Mouse (Mus musculus) neural tube, embryonic 10.5 days (tissue): ENCODE measurements around the gene Arhgef3.
A peak's percentile ranks its signal among the peaks of the same experiment; 100 is the strongest.

ENCODE experiments used
- DNase-seq: peaks from one replicate; pipeline ENCODE4 v3.0.0-alpha.2; 2017; ENCODE audit warnings: low spot score; ENCODE audit errors: extremely low spot score

Arhgef3 gene

DNA sequence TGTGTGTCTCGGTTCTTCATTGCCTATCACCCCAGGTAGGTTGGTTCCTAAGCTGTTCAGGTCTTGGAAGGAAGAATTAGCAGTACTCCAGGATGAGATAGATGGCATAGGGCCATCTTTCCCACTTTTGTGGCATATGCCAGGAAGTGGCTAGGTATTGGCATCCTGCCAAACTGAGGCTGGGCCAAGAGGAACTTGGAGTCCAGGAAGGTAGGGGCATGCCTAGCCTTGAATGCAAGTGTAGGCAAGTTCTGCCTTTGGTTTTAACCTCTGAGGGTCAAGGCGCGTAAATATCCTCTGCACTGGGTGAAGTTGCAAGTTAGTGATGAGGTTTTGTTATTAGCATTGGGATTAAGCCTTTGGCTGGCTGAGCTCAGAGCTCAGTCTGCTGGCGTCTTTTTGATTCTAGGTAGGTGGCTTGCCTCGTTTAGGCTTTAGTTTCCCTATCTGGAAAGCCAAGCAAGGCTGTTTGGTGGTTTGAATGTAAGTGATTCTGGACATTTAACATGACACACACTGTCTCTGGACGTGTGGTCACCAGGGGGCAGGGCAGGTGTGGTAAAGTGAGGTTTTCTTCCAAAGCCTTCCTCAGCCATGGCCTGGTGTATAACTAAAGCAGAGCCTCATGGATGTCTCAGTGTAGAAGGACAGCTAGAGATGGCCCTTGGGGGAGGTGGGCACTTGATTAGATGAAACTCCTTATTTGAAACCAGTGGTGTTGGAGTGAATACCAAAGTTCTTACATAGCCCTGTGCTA, 5.8 kb upstream of the Arhgef3 start:
- no peak for DNase-seq

DNA sequence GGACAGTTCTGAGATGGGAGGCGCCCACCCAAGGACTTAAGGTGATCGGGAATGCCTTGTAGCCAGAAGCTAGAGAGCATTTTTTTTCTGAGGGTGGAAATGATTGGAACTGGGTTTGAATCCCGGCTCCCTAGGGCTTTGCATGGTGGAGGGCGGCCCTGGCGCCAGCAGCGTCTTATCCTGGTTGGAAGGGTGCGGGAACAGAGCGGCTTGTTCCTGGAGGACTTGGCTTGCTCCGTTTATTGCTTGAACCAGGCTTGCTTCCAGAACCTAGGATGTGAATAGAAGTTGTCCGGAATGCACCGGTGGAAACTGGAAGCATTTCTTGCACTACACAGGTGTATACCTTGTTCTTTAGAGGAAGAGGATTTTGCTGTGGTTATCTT, 569 bp downstream of the Arhgef3 start:
- no peak for DNase-seq

DNA sequence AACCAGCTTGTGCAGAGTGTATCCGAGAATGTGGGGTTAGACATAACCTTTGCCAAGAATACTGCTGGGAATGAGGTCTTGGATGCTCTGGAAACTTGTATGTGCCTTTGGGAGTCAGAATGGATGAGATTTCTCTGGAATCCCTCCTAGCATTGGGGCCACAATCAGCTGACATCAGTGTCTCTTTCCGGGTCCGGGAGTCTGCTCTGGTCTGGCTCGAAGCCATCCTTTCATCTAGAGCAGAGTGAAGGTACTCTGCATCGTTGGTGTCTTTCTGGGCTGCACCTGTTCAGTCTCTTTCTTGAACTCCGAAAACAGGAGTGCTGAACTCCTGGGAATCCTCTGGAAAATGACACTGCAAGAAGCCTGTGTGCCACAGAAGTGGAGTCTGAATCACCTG, 1.3 kb downstream of the Arhgef3 start:
- DNase-seq, result no peak

DNA sequence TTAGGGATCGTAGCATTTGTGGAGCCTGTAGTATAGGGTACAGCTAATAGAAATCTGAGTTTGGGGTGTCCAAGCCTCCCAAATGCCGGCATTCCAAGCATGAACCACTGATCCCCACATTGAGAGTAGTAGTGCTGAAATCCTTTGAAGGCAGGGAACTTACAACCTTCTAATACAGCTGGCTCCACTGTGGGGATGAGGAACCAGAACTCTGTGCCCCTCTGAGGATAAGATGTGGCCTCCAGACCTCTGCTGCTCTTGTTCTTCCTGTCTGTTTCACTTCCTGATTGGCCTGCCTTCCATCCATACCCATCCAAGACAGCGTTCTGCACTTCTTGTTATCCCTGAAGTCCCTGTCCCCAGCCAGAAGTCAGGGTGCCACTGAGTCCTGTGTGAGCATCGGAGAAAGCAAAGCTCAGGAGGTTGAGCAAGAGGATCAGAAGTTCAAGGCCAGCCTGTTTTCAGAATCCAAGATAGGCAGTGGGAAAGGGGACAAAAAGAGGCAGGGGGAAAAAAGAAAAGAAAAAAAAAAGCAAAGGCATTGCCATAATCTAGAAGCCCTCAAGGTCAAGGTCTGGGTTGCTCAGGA, 2.0 kb downstream of the Arhgef3 start:
- DNase-seq, result no peak

DNA sequence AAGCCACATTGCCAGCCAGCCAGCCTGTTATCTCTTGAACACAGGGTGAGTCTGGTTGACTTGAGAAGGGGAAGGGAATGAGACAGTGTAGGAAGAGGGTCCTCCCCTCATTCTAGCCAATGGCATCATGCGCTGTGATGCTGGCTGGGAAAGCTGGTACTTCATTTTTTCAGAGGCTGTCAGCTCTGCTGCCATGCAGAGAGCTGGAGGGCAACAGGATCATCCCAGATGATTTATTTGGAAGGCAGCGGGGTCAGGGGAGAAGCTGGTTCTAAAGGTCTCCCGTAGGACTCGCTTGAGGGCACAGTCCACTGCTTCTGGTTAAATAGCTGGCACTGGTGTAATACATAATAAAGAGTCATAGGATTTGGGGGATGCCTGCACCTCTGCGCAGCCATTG, 3.8 kb downstream of the Arhgef3 start:
- DNase-seq, result no peak

DNA sequence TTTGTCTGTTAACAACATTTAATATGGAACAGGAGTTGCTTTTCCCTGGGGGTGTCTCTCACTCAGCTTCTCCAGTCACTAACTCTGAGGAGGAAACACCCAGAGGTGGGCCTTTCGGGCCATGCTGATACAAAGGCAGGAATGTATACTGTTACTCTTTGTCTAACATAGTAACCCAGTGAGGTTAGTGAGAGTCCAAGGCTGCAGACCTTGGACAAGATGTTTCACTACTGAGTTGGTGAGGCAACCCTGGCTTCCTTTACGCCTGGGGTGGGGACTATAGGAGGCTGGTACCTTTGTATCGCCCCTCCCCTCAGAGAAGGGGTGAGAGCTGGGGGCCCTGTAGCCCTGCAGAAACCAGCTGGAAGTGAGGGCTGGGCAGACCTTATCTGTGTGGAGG, 7.9 kb downstream of the Arhgef3 start:
- DNase-seq, result no peak

DNA sequence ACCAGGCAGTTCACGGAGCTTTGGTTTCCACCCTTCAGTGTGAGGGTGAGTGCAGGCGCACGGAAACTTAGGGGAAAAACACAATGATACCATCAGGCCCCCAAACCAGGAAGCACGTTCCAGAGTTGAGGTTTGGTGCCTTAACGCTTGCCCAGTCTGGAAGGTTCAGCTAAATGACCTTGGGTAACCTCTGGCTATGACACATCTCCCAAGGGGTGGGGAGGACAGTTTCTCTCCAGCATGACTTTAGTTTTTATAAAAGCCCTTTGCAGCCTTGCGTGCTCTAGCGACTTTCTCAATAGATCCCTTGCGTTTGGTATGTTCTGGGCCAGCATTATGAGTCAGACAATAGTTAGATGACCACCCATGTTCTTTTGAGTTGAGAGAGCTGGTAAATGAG, 8.8 kb downstream of the Arhgef3 start:
- no peak for DNase-seq

DNA sequence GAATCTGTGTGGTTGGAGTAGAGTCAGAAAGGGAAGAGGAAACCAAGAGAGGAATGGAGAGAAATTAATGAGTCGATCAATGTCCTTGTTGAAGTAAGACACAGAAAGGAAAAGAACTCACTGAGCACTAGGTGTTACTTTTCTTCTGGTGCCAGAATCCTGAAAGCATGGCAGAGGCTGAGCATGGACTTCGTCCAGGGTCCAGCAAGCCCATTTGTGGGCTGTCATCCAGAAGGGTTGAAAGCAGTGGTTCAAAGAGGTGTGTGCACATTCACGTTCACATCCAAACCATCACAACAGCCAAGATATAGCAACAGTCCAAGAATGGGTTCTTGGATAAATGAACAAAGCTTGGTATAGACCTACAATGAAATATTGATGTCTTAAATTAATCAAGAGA, 15.3 kb downstream of the Arhgef3 start:
- DNase-seq, result no peak

DNA sequence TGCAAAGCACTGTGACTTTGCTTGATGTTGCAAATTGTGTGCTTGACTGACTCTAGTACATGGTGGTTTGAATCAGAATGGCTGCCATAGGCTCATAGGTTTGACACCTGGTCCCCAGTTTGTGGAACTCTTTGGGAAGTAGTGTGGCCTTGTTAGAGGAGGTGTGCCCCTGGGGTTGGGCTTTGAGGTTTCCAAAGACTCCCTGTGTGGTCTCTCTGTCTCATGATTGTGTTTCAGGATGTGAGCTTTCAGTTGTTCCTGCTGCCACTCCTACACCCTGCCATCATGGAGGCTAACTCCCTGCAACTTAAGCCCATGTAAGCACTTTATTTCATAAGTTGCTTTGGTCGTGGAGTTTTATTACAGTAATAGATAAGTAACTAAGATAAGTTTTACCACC, 16.0 kb downstream of the Arhgef3 start:
- DNase-seq, result no peak

DNA sequence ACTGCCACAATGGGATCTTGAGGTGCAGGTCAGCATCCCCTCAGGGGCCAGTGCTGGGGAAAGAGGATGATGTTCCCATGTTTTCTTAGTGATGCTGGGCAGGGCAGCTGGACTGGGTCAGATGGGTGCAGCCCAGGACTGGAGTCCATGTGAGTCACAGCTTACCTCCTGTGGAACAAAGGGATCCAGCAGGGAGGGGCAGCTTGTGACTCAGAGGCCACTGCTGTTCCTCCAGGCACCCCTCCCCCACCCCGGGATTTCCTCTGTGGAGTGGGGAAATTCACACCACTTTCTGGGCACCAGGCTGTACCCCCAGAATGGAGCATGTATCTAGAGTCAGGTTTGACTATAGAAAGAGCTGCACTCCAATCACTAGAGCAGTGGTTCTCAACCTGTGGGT, 16.8 kb downstream of the Arhgef3 start:
- DNase-seq, result no peak

DNA sequence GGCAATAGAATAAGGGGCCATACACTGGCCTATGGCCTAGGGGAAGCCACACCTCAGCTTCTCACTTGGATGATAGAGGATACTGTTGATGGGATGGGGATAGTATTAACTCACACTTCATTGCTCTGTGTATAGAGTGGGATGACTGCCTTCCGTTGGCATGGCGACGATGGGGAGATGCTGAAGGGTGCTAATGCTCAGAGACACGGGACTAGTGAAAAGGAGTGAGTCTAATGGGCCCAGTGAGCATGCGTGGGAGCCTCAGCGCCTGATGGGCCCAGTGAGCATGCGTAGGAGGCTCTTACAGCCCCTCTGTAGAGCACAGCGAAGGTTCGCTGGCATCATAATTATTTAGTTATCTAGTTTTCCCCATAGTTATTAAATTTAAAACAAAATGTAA, 24.2 kb downstream of the Arhgef3 start:
- DNase-seq, result no peak

DNA sequence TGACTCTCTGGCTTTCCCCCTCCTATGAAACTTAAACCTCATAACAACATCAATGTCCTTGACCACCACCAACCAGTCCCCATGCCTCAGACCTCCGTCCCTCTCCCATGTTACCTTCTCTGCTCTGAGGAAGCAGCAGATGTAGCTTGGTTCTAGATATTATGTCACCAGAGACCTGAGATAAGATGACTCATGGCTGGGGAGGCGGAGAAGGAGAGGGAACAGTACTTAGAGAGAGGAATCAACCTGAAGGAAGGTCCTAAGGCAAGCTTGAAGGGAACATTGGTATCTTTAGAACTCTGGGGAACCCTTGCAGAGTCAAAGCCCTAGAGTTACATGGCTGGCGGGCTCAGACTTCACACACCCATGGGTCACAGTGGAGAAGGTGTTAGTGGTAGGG, 25.3 kb downstream of the Arhgef3 start:
- no peak for DNase-seq

DNA sequence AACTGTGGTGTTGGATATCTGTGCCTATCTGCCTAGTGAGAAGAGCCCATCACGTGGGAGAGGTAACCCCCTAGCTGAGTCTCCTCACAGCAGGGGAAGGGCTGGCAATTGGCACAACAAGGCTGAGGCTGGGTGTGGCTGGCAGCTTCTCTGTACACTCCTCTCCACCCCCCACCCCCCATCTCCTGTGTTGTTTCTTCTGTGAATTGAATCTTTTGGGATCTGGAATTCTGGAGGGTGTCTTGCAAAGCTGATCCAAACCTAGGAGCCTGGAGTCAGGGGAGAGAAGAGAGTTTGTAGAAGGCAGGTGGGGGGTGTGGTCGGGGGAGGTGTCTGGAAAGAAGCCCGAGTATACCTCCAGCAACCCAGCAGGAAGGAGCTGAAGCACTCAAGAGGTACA, 26.8 kb downstream of the Arhgef3 start:
- DNase-seq, result no peak

DNA sequence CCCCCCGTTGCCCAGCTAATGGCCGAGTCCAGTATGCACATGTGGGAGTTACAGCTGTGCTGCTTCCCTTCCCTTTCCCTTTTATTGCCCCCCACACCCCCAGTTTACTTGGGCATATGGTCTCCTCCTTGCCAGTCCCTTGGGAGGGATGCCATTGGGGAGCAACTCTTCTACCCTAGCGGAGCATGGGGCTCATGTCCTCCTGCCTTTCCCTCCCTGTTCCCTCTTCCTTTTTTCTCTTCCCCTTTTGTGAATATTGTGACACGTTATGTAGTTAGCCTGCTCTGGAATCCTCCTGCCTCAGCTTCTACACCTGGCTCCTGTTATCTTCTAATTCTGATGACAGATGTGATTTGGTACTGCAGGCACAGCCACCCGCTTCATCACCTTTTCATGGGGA, 28.0 kb downstream of the Arhgef3 start:
- DNase-seq, result no peak

DNA sequence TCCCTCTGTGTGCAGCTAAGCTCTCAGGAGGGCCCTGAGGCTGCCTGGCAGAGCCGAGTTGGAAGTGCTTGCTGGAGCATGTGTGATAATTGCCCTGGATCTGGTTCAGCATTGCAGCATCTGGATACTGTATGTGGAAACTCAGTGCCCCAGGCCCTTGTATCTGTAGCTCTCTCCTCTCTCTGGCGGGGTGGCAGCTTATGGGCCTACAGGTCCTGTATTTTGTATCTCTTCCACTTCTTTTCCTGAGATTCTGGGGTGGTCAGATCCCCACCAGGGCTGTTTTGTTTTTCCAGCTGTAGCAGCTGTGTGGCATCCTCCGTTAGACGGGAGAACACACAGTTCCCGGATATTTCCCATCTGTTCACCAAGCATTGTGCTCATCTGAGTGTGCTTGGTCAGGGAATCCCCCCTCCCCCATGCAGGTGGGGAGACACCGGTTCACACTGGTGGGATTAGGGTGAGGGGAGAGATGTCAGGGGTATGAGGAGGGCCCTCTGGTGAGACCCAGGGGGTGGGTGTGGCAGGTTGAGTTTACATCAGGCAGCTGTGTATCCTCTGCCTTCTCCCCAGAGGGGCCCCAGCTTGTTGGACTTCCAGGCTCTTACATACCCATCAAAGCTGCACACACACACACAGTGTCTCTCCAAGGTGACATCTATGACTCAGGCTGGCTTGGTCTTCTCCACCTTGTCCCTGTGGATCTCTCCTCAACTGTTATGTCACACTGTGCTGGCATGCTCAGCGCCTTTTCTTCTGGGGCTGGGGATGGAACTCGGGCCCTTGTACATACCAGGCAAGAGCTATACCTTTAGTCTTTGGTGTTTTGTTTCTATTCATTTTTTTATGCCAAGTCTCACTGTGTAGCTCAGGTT, 30.7 kb downstream of the Arhgef3 start:
- DNase-seq, result peak; percentile 18

DNA sequence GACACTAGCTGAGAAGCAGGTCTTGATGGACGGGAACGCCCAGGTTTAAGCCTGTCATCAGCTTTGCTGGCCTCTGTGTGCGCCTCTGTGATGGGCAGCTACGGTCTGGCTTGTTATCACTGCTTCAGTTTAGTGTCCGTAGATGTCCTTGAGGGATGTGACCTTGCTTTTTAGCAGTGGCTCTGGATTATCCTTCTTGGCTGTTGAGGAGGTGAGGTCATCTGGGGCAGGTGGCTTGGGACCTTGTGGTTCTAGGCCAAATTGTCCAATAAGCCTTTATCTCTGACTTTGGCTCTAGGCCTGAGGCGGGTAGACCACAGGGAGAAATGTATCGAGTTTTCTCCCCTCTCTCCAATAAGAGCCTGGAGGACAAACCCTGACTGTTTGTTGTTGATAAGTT, 33.0 kb downstream of the Arhgef3 start:
- no peak for DNase-seq

DNA sequence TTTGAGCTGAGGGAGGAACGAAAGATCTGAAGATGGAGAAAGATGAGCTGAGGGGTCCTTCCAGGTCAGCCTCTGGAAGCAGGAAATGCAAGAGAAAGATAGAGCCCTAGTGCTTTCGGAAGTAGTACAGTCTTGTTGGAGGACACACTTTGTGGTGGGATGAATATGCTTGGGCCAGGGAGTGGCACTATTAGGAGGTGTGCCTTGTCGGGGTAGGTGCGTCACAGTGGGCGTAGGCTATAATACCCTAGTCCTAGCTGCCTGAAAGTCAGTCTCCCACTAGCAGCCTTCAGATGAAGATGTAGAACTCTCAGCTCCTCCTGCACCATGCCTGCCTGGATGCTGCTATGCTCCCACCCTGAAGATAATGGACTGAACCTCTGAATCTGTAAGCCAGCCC, 34.7 kb downstream of the Arhgef3 start:
- no peak for DNase-seq

DNA sequence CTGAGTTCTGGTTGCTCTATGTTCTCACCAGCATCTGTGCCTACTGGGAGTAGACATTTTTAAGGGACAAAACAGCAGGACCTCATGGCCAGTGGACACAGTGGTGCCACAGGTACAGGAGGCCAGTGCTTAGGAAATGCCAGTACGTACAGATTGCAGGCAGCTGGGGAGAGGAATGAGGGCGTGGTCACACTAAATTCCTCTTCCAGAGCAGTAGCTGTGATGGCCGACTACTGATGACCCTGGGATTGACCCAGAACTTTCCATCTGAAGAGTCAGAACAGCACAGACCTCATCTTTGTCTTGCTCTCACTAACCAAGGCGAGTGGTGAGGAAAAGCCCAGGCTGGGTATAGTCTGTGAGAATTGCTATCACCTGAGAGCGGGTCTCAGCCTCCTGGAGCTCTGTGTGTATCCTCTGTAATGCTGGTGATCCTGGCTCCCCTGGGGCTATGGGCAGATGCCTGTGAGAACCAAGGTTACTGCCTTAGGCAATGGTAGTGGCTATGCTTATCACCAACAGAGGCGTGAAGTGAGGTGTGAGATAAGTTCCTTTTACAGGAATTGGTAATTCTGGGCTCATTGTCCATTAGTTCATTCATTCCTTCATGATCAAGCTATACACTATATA, 35.4 kb downstream of the Arhgef3 start:
- no peak for DNase-seq

DNA sequence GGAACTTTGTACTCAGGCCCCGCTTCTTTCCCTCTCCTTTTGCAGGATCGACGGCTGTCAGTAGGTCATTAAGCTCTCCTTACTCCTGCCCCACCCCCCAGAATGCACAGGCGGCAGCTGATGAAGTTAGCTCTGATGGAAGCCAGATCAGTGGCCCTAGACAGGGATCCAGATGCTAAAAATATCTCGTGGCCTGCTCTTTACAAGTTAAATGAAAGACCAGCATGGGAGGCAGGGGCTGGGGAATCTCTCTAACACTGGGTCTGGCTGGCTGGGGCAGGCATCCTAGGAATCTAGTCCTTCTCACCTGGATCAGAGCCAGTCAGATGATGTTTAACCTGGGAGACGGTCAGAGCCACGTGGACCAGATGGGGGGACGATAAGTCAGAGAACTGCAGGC, 36.7 kb downstream of the Arhgef3 start:
- no peak for DNase-seq

DNA sequence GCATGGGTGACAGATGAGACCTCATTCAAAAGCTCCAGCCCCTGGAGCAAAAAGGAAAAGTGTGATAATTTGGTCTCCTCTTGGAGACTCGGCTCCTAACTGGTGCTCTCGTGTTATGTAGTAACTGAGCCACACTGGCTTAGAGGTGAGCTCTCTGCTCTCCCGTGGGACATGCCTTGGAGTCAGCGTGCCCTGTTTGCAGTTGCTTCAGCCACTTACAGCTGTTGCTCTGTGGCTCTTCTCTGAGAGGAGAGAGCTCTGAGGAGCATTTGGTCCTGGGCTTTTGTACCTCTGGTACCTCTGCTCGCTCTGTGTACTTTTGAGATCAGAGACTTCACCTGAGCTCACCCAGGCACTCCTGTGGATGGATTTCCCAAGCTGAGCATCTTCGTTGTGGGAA, 40.4 kb downstream of the Arhgef3 start:
- no peak for DNase-seq

DNA sequence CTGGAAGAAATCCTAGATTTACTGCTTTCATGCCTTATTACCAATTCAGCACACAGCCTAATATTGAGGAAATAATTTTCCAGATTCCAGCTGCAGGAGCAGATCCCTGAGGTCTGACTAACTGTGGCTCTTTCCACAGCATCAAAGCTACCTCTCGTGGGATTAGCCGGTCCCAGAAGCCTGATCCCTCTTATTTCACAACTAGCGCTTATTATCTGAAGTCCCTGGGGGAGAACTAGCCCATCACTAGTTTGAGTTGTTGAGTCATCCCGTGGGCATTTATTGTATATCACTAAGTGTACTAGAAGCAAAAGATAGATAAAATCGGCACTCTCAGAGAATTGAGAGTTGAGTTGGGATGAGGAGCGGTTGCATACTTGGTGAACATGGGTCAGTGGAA, 41.3 kb downstream of the Arhgef3 start:
- no peak for DNase-seq

DNA sequence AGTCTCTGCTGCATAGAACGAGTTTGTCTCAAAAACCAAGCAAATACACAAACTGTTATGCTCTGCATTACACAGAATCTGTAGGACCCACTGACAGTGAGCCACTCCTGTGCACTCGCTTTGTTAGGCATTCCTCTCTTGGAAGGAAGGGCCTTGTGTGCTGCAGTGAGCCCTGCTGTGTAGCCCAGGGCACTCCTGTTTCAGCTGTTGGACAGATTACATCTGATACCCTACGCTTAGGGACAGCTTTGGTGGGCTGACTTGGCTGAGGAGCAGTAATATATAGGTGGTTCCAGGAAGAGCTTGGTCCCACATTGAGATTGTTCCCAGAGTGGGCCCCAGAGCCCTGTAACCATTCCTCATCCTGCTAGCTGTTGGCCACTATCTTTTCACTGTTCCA, 43.4 kb downstream of the Arhgef3 start:
- DNase-seq, result no peak
